Mouse (Mus musculus): ENCODE data around the gene Tmc5.

DNA sequence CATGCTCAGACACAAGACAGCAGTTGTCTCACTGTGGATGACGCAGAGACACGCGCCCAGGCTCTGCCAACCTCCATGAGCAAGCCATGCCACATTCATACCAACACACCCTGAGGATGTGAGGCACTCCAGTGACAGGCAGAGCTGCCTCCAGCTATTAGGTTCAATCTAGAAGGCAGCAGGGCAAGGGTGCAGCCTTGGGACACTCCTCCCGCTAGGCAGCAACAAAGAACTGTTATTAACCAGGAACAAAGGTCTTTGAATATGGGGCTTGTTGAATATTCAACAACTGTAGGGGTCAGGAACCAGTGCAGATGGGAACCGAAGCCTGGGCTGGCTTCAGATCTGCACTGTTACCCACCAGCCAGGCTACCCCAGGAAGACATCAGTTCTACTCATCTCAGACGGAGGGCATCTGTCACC is 28.0 kb upstream of the Tmc5 start:
- TF ChIP-seq CTCF (IDR thresholded peaks at IDR 0.05; ENCODE audit: low read depth) (no peak), EP300 (IDR thresholded peaks at IDR 0.05; ENCODE audit: low read depth) (no peak)

Data from heart, postnatal 0 days (tissue).